Mouse (Mus musculus): ENCODE results near the gene Cog7. TPM values are rescaled to one million over a fixed set of nuclear protein-coding genes. Genes with fewer than 3 reads are reported as not detected.

The Cog7 gene
- polyA plus RNA-seq, 1 experiment from 2014 or later: 28.3 TPM

DNA sequence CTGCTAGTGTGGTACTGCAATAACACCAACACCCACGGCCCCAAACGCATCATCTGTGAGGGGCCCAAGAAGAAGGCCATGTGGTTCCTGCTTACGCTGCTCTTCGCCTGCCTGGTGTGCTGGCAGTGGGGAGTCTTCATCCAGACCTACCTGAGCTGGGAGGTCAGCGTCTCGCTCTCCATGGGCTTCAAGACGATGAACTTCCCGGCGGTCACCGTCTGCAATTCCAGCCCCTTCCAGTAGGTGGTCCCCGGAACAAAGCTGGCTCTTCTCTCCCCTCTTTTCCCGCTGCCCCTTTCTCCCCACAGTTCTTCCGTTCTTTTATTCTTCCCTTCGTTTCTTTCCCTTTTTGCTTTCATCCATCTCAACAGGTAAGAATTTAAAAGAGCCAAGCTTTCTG is 82.2 kb downstream of the Cog7 start:
- no peak overlapping the region for H3K4me3 ChIP-seq (ENCODE audit: low read length)
- H3K9me3 ChIP-seq (ENCODE audit: control insufficient read depth, low read length): no peaks in the 10 kb centered on the region
- H3K27ac ChIP-seq (ENCODE audit: low read depth, low read length): no peak overlapping the region
- 13% methylated on average over 14 of the region's 14 CpGs for WGBS
- H3K36me3 ChIP-seq (ENCODE audit: control insufficient read depth, insufficient read depth, low read length): no peaks in the 10 kb centered on the region
- no peak overlapping the region for H3K9ac ChIP-seq (ENCODE audit: low read depth, low read length)
- H3K4me2 ChIP-seq (replicated peaks; ENCODE audit: low read depth, low read length): peak overlapping the region; percentile 13; the same call in 1 of the 2 replicates
- ATAC-seq (ENCODE audit: low FRiP score, low TSS enrichment): 0 out of 2 replicates have a peak, but pooled peaks have one; percentile 18
- H3K4me1 ChIP-seq (ENCODE audit: control insufficient read depth, insufficient read depth, low read length): no peaks in the 10 kb centered on the region
- H3K27me3 ChIP-seq (ENCODE audit: control insufficient read depth, insufficient read depth, low read length): peaks cover 4% of the 10 kb centered on the region; the same call in 1 of the 2 replicates

DNA sequence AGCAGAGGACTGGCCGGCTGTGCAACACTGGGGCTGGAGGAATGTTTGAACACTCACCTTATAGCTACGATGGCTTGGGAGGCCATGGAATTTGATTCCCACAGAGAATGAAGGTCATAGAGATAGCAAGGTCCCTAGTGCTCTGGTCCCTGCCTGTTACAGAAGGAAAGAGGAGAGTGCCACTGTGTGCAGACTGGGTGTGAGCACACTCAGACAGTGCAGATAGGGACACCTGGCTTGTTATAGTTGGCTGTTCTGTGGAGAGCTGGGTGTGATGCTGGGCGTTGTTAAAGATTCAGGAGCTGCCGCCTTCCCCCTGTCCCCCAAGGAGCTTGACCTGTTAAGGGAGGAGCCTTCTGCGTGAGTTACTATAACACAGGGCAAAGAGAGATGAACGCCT is 84.8 kb downstream of the Cog7 start:
- H3K36me3 ChIP-seq (ENCODE audit: control insufficient read depth, insufficient read depth, low read length): no peaks in the 10 kb centered on the region

DNA sequence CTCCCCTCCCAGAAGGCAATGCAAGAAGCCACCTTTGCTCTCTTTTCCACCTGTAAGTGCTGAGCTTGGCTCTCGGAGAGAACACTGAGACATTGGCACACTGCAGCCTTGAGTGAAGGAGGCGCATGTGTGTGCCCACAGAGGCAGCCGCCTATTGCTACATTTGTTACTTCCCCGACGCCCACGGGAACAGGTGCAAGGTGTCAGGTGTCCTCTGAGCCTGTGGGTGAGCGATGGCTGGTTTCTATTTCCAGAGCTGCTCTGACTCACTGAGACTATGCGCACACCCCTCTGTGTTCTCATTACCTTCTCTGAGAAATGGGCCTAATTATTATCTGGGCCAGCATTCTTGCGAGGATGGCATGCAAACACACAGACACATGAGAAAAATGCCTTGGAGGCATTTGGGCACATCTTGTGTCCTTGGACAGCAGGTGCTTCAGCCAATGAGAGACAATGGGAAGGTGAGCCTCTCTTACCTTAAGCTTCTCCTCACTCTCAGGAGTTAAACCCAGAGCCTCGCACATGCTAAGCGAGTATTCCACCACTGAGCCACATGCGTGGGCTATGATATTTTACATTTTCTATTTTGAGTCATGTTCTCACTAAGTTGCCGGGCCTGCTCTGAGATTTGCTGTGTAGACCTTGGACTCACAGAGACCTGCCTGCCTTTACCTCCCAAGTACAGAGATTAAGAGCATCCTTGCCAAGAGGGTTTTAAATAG is 90.7 kb downstream of the Cog7 start:
- no peak overlapping the region for H3K9ac ChIP-seq (ENCODE audit: low read depth, low read length)
- no peak overlapping the region for H3K4me2 ChIP-seq (replicated peaks; ENCODE audit: low read depth, low read length)
- WGBS: 83% methylated on average over 13 of the region's 13 CpGs
- no peak overlapping the region for H3K4me3 ChIP-seq (ENCODE audit: low read length)
- H3K27ac ChIP-seq (ENCODE audit: low read depth, low read length): no peak overlapping the region
- H3K9me3 ChIP-seq (ENCODE audit: control insufficient read depth, low read length): no peaks in the 10 kb centered on the region
- H3K4me1 ChIP-seq (ENCODE audit: control insufficient read depth, insufficient read depth, low read length): no peaks in the 10 kb centered on the region
- H3K36me3 ChIP-seq (ENCODE audit: control insufficient read depth, insufficient read depth, low read length): no peaks in the 10 kb centered on the region
- ATAC-seq (ENCODE audit: low FRiP score, low TSS enrichment): no peak
- H3K27me3 ChIP-seq (ENCODE audit: control insufficient read depth, insufficient read depth, low read length): no peaks in the 10 kb centered on the region

More for the DNA sequence above, 84.8 kb downstream of the Cog7 start:
- Histone ChIP-seq H3K4me1 (ENCODE audit: control insufficient read depth, insufficient read depth, low read length) (no peaks in the 10 kb centered on the region), H3K9ac (ENCODE audit: low read depth, low read length) (no peak overlapping the region), H3K27ac (ENCODE audit: low read depth, low read length) (no peak overlapping the region), H3K4me3 (ENCODE audit: low read length) (no peak overlapping the region), H3K4me2 (replicated peaks; ENCODE audit: low read depth, low read length) (no peak overlapping the region), H3K9me3 (ENCODE audit: control insufficient read depth, low read length) (no peaks in the 10 kb centered on the region), H3K27me3 (ENCODE audit: control insufficient read depth, insufficient read depth, low read length) (peaks cover 4% of the 10 kb centered on the region; the same call in 1 of the 2 replicates)
- 56% methylated on average over 6 of the region's 6 CpGs for WGBS
- ATAC-seq (ENCODE audit: low FRiP score, low TSS enrichment): no peak

DNA sequence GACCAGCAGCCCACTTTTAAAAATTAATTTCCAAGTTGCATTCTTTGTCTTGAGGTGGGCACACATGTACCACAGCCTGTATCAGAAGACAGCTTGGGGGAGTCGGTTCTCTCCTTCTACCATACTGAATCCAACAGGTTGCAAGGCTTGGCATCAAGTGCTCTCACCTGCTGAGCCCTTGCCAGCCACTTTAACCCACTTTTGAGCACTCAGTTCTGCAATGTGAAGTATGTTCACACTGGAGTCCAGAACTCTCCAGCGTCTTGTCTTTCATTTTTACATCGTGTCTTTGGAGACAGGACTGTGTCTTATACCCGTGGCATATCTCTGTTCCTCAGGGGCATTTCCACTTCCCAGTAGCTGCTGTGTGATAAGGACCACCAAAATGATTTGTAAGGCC is 101.3 kb downstream of the Cog7 start:
- H3K4me1 ChIP-seq (ENCODE audit: control insufficient read depth, insufficient read depth, low read length): no peaks in the 10 kb centered on the region
- H3K9ac ChIP-seq (ENCODE audit: low read depth, low read length): no peak overlapping the region
- no peak overlapping the region for H3K27ac ChIP-seq (ENCODE audit: low read depth, low read length)
- no peaks in the 10 kb centered on the region for H3K36me3 ChIP-seq (ENCODE audit: control insufficient read depth, insufficient read depth, low read length)
- no peaks in the 10 kb centered on the region for H3K27me3 ChIP-seq (ENCODE audit: control insufficient read depth, insufficient read depth, low read length)
- no peak overlapping the region for H3K4me2 ChIP-seq (replicated peaks; ENCODE audit: low read depth, low read length)
- H3K9me3 ChIP-seq (ENCODE audit: control insufficient read depth, low read length): no peaks in the 10 kb centered on the region
- no peak for ATAC-seq (ENCODE audit: low FRiP score, low TSS enrichment)
- 92% methylated on average over 4 of the region's 4 CpGs for WGBS
- H3K4me3 ChIP-seq (ENCODE audit: low read length): no peak overlapping the region

DNA sequence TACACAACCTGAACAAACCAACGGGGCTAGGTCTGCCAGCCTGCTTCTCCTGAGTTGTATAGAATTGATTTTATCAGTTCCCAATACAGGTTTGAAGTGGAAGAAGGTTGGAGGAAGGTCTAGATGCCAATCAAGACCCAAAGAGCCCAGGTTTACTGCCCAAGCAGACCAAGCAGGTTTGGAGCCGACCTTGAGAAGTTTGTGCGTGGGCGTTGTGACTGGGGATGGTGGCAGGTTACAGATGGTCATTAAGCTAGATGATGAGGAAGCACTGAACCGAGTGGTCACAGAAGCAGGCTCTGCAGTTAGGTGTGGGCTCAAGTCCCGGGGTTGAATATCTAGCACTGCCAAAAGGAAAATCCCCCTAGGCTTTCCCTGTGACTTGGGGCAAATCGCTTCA is 106.7 kb downstream of the Cog7 start:
- Histone ChIP-seq H3K9ac (ENCODE audit: low read depth, low read length) (no peak overlapping the region), H3K9me3 (ENCODE audit: control insufficient read depth, low read length) (no peaks in the 10 kb centered on the region), H3K4me1 (ENCODE audit: control insufficient read depth, insufficient read depth, low read length) (0 out of 2 replicates have a peak, but pooled peaks cover 3% of the 10 kb centered on the region), H3K27ac (ENCODE audit: low read depth, low read length) (no peak overlapping the region; the same call in 1 of the 2 replicates), H3K36me3 (ENCODE audit: control insufficient read depth, insufficient read depth, low read length) (no peaks in the 10 kb centered on the region), H3K4me3 (ENCODE audit: low read length) (no peak overlapping the region), H3K4me2 (replicated peaks; ENCODE audit: low read depth, low read length) (no peak overlapping the region), H3K27me3 (ENCODE audit: control insufficient read depth, insufficient read depth, low read length) (no peaks in the 10 kb centered on the region)
- no peak for ATAC-seq (ENCODE audit: low FRiP score, low TSS enrichment)
- 55% methylated on average over 7 of the region's 7 CpGs for WGBS

DNA sequence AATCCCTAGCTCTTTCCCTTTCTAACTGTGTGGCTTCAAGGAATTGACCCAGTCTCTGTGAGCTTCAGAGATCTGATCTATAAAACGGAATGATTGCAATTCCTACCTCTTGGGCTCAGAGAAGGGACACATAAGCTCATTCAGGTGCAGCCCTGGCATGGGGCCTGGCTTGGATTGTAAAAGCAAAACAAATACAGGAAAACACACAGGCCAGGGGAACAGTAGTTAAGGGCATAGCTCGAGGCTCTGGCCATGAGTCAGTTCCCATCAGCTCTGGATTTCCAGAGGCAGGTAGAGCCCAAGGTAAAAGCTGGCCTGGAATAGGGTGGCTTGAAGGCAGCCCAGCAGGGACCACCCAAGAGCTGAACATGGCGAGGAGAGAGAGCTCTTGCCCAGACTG is 107.5 kb downstream of the Cog7 start:
- no peaks in the 10 kb centered on the region for H3K36me3 ChIP-seq (ENCODE audit: control insufficient read depth, insufficient read depth, low read length)
- no peaks in the 10 kb centered on the region for H3K9me3 ChIP-seq (ENCODE audit: control insufficient read depth, low read length)
- peak overlapping the region; percentile 48; the same call in 1 of the 2 replicates for H3K27ac ChIP-seq (ENCODE audit: low read depth, low read length)
- H3K4me2 ChIP-seq (replicated peaks; ENCODE audit: low read depth, low read length): no peak overlapping the region
- H3K27me3 ChIP-seq (ENCODE audit: control insufficient read depth, insufficient read depth, low read length): no peaks in the 10 kb centered on the region
- ATAC-seq (ENCODE audit: low FRiP score, low TSS enrichment): no peak
- no peak overlapping the region for H3K9ac ChIP-seq (ENCODE audit: low read depth, low read length)
- 35% methylated on average over 3 of the region's 3 CpGs for WGBS
- no peak overlapping the region for H3K4me3 ChIP-seq (ENCODE audit: low read length)
- 0 out of 2 replicates have a peak, but pooled peaks cover 3% of the 10 kb centered on the region for H3K4me1 ChIP-seq (ENCODE audit: control insufficient read depth, insufficient read depth, low read length)

DNA sequence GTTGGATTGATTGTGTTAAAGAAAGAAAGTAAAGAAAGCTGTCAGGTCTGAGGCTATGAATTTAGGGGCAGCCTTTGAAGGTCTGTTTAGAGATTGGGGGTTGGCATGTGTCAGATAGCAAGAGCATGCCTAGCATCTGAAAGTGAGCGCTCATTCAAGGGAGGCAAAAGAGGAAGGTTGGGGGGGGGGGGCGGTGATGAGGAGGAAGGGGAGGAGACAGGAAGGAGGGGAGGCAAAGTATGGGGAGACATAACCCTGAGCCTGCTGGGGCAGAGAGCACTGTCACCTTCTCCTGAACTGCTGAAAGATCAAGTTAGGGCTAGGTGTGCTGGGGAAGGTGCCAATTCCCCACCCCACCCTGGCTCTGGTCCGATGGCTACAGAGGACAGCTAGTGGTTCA is 109.9 kb downstream of the Cog7 start:
- no peak overlapping the region for H3K4me2 ChIP-seq (replicated peaks; ENCODE audit: low read depth, low read length)
- no peaks in the 10 kb centered on the region for H3K36me3 ChIP-seq (ENCODE audit: control insufficient read depth, insufficient read depth, low read length)
- 71% methylated on average over 2 of the region's 3 CpGs for WGBS
- no peak overlapping the region for H3K27ac ChIP-seq (ENCODE audit: low read depth, low read length)
- no peak overlapping the region for H3K4me3 ChIP-seq (ENCODE audit: low read length)
- no peak overlapping the region for H3K9ac ChIP-seq (ENCODE audit: low read depth, low read length)
- no peak for ATAC-seq (ENCODE audit: low FRiP score, low TSS enrichment)
- H3K4me1 ChIP-seq (ENCODE audit: control insufficient read depth, insufficient read depth, low read length): 0 out of 2 replicates have a peak, but pooled peaks cover 3% of the 10 kb centered on the region
- H3K9me3 ChIP-seq (ENCODE audit: control insufficient read depth, low read length): no peaks in the 10 kb centered on the region
- H3K27me3 ChIP-seq (ENCODE audit: control insufficient read depth, insufficient read depth, low read length): no peaks in the 10 kb centered on the region

DNA sequence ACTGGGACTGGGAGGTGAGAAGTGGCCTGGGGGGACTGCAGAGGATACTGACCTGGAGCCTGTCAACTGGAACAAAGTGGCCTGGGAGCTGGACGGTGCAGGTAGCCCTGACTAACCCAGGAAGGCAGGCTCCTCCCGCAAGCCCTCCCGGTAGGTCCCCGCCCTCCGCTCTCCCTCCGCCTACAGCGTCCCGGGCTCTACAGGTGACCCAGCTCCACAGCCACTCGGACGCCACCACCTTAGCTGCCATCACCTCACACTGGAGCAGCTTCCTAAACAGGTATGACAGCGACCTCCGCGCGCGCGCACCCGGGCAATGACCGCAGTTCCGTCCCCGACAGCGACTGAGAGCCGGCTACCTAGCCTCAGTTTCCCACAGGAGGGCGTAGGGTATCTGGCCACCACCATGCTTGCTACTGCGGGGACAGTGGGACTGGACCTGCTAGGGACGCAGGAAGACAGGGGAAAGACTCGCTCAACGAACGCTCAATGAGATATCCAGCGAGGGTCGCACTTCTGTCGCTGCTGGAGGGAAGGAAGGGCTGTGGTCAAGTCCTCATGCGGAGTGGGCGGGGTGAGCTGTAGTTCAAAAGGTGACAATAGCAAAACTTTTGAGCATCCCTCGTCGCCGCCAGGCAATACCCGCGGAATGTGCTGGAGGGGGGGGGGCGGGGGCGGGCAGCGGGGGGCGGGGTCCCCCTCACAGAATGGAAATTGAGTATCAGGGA is 116.5 kb downstream of the Cog7 start, which contains the start of gene Scnn1b:
Gene Scnn1b, plus strand, starts transcription at position 181 of the 728 bp plus-strand sequence.
- peaks cover 24% of the 10 kb centered on the region for H3K27me3 ChIP-seq (ENCODE audit: control insufficient read depth, insufficient read depth, low read length)

DNA sequence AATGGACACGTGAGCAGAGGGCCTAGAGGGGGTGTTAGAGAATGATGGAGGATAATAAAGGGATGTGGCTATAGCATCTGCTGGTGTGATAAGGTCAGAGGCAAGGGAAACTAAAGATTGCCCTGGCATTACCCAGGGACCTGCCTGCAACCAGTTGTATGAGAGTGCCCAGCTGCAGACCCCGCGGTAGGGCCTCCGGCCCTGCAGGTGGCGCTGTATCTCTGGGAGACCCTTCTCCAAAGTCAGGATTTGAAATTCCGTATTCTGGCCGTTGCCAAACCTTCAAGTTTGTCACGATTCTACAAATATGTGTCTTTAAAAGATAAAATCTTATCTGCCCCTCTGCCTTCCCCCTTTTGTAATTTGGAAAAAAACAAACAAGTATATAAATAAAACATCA is 122.6 kb downstream of the Cog7 start:
- 88% methylated on average over 8 of the region's 8 CpGs for WGBS

More for the DNA sequence above, 116.5 kb downstream of the Cog7 start, which contains the start of gene Scnn1b:
- no peaks in the 10 kb centered on the region for H3K9me3 ChIP-seq (ENCODE audit: control insufficient read depth, low read length)
- no peak within 1 kb of the TSS for H3K27ac ChIP-seq (ENCODE audit: low read depth, low read length)
- no peaks in the 10 kb centered on the region for H3K36me3 ChIP-seq (ENCODE audit: control insufficient read depth, insufficient read depth, low read length)
- peak within 1 kb of the TSS; percentile 35 for H3K9ac ChIP-seq (ENCODE audit: low read depth, low read length)
- H3K4me3 ChIP-seq (ENCODE audit: low read length): peak within 1 kb of the TSS; percentile 38
- peak; percentile 84; the same call in 1 of the 2 replicates for ATAC-seq (ENCODE audit: low FRiP score, low TSS enrichment)
- H3K4me2 ChIP-seq (replicated peaks; ENCODE audit: low read depth, low read length): peak within 1 kb of the TSS; percentile 67
- 2% methylated on average over 35 of the region's 42 CpGs for WGBS
- H3K4me1 ChIP-seq (ENCODE audit: control insufficient read depth, insufficient read depth, low read length): no peaks in the 10 kb centered on the region

More for the DNA sequence above, 122.6 kb downstream of the Cog7 start:
- Histone ChIP-seq H3K36me3 (ENCODE audit: control insufficient read depth, insufficient read depth, low read length) (no peaks in the 10 kb centered on the region), H3K27me3 (ENCODE audit: control insufficient read depth, insufficient read depth, low read length) (no peaks in the 10 kb centered on the region), H3K4me1 (ENCODE audit: control insufficient read depth, insufficient read depth, low read length) (no peaks in the 10 kb centered on the region), H3K4me3 (ENCODE audit: low read length) (no peak overlapping the region), H3K9ac (ENCODE audit: low read depth, low read length) (no peak overlapping the region), H3K9me3 (ENCODE audit: control insufficient read depth, low read length) (no peaks in the 10 kb centered on the region), H3K4me2 (replicated peaks; ENCODE audit: low read depth, low read length) (no peak overlapping the region), H3K27ac (ENCODE audit: low read depth, low read length) (no peak overlapping the region)
- no peak for ATAC-seq (ENCODE audit: low FRiP score, low TSS enrichment)
